Mouse (Mus musculus) WW6 (cell line): Measurements from ENCODE around the gene Slc31a2.
"Not testable (repeated sequence)": the region's sequence is repeated elsewhere in the genome, so short reads cannot be mapped to it uniquely, and the experiment has no call there.

Experiments used
- DNase-seq: peaks from one replicate; pipeline ENCODE4 v3.0.0-alpha.2; 2013; ENCODE audit warnings: low read depth, low spot score

Gene Slc31a2

DNA sequence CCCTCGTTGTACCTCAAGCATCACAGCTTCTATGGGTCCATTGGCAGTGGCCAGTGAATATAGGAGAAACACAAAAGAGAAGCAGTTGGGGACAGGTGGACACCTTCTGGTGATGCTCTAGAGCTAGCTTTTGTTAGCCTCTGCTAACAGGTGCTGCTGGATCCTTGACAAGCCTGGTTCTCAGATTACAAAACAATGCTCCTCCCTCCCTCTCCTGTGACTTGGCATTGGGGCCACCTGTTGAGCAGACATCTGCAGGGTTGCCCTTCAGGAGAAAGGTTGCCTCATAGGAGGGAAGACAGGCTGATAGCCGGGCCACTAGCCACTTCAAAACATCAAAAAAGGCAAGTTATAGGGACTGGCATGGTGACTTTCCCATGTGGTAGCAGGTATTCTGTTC, at the start of gene Slc31a2:
Gene Slc31a2, plus strand, starts transcription at position 287 of the 400 bp plus-strand sequence.
- DNase-seq: no peak

DNA sequence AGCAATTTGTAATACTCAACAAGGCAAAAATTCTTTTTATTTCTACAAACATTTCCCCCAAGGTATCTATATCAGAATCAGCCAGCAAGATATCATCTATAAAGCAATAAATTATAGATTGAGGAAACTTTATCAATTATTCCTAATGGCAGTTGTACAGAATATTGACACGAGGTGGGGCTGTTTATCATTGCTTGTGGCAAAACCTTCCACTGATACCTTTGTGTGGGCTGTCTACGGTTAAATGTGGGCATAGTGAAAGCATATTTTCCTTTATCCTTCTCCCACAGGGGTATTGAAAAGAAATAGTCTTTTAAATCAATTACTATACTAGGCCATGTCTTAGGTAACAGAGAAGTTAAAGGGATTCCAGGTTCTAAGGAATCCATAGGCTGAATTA, 48.9 kb upstream of the Slc31a2 start:
- DNase-seq: no peak

GRCm38 (mm10) chr4:62228391-62228790, 34.0 kb upstream of the Slc31a2 start:
- DNase-seq: no peak

DNA sequence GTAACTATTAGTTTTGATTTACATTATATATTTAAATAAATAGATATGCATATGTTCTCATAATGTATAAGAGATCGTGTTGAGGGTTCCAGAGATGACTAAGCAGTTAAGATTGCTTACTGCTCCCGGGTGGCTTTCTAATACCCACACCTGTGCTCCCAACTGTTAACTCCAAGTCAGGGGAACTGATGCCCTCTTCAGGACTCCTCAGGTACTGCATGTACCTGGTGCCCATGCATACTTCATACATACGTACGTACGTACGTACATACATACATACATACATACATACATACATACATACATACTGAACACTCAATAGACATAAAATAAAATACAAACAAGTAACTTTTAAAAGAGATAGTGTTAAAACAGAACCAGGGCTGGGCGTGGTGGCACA, 32.9 kb upstream of the Slc31a2 start:
- no peak for DNase-seq

DNA sequence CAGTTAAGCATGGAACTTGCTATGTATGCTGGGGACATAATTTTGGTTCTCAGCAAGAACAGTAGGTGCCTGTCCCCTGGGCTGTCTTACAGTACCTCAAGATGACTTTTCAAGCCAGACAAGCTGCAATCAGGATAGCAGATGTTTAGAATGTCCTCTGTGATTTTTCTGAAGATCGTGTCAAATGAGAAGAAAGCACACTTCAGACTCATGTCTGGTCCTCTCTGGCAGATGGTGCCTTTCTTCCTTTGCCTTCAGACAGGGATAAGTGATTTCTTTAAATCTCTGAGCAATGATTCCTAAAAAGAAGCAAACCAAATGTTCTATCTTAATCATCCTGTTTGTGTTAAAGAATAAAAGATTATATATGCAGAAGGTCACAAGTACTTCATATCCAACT, 32.2 kb upstream of the Slc31a2 start:
- no peak for DNase-seq

GRCm38 (mm10) chr4:62230769-62231168, 31.6 kb upstream of the Slc31a2 start, which contains the start of gene Zfp37:
TSS of gene Zfp37 (minus strand) at chr4:62231047.
- no peak for DNase-seq

DNA sequence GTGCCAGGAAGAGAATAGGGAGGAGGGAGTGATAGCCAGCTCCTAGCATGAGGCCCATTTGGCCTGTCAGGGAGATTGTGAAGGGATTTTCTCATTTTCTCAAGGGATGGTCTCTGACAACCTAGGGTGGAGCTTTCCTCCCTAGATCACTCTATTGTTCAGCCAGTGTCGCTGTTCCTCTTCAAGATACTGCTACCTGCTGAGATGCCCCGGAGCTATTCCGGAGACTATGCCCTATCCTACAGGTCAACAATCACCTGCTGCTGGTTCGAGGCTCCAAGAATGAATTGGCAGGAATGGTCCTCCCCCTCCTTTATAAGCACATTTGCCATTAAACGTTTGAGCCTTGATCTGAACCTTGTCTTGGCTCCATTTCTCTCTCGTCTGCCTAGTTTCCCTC, 21.8 kb upstream of the Slc31a2 start:
- no peak for DNase-seq

- no peak for DNase-seq
Measured at GRCm38 (mm10) chr4:62248328-62248727, 14.0 kb upstream of the Slc31a2 start.

DNA sequence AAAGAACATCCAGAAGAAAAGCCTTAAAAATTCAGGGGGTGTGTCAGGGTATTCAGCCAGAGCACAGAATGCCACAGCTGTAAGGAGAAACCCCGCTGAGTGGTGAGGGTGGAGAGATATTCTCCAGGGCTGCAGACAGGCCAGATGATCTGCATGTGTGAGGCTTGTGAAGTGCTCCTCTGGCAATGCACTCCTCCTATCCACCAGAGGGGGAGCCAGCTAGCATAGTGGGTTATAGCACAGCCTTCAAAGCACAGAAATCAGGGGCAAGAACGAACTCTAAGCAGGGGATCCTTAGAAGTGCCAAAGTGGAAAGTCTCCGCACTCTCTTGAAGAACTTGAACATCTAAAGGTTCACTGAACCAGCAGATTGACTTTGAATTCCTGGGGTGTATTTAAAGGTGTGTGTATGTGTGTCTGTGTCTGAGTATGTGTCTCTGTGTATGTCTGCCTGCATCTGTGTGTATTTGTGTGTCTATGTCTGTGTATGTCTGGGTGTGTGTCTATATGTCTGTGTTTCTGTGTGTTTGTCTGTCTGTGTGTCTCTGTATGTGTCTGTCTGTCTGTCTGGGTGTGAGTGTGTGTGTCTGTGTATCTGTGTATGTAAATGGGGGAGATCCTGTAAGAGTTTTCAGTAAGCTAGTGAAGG, 11.3 kb upstream of the Slc31a2 start:
- DNase-seq: no peak

DNA sequence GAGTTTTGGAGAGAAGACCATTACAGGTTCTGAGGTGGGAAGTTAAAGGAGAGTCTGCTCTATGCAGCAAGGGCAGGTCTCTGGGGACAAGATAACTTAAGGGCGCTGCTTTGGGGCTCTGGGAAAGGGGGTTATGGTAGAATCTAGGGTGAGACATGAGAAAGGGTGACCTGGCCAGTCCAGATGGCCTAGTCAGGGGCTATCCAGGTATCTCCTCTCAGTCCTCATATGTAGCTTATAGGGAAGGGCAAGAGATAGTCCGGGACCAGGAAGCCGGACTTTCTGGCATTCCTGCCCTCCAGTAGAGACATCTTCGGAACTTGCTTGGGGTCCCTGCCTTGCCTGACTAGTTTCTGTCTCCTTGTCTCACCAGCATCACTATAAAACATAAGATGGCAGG, 10.6 kb upstream of the Slc31a2 start:
- no peak for DNase-seq

- DNase-seq: no peak
Measured at GRCm38 (mm10) chr4:62254551-62254950, 7.8 kb upstream of the Slc31a2 start.

GRCm38 (mm10) chr4:62256931-62257330, 5.4 kb upstream of the Slc31a2 start:
- DNase-seq: no peak

DNA sequence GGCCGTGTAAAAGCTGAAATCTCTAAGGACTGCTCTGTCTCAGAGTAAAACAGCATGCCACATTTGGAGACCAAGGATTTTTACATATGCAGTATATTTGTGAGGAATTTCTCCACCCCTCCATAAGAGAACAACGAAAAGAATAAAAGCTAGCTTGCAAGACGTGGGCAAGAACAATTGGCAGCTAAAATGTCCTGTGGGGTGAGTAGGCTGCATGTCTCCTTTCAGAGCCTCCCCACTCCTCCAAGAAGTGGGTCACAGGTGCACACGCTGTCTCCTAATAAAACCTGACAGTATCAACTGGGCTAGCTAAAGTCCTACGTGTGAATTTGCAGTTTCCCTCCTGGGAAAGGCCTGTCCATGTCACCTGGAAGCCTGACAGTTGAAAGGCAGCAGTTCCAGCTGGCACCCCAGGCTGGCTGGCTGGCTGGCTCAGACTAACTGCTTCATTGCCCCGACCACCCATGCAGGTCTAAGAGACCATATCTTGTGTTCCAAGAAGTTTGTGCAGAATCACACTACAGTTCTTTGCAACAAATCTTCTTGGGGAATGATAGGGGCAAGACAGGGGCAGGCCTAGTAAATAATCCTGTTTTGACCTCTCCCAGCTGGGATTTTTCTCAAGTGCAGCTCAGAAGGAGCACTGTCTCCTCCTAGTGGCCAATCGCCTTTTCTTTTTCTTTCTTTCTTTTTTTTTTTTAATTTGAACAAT, 927 bp downstream of the Slc31a2 start:
- DNase-seq: no peak

DNA sequence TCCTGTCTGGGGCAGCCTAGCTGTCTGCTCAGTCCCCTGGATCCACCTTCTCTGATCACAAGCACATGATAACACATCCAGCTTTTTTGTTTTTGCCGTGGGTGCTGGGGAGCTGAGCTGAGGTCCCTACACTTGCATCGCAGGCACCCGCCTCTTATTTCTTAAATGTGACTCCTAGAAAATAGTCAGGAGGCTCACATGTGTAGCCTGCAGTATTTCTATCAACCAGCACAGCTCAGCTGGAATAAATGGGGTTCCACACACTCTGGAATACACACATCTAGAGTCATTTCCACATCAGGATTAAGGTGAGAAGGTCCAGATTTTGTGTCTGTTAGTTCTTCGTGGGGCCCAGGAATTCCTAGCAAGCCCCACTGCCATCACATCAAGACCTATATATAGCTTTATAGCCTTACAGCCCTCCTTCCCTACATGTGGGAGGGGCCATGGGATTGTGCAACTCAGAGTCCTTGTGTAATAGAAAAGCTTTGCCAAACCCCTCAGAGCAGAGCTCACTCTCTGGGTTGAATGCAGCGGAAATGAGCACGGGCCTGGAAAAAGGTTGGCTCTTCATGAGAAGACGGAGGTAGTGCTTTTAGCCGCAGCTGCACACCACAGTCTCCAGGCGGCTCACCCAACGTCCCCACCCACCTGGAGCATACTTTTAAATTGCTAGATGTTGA, 2.9 kb downstream of the Slc31a2 start:
- DNase-seq: no peak

DNA sequence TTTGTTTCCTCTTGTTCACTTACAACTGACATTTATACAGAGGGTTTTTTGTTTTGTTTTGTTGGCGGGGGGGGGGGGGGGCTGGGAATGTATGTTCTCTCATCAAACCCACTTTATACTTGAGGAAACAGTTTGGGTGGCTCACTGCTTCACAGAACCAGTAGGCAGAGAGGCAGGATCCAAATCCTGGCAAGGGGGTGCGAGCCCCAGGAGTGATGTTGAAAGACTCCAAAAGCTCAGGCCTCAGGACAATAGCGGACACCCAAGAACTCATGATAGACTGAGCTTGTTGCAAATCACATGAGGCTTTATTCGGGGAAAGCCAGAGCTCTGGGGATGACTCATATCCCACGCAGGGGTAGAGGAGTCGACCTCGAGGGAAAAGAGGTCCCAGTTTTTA, 3.7 kb downstream of the Slc31a2 start:
- DNase-seq: not testable (repeated sequence)

DNA sequence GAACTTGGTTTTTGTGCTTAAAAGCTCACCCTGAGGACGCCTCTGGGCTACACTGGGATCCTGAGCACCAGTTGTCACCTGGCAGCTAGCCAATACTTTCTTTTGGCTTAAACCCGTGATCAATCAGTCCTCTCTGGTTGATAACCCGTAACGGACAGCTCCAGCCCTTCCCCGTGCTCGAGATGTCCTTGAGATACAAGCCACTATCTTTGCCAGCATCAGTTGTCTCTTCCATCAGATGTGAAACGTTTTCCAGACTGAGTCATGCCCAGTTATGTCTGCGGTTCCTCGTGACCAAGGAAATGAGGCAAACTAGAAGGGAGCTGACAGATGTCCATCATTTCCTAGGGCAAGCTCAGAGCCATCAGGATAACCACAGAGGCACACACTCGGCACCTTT, 4.7 kb downstream of the Slc31a2 start:
- no peak for DNase-seq

DNA sequence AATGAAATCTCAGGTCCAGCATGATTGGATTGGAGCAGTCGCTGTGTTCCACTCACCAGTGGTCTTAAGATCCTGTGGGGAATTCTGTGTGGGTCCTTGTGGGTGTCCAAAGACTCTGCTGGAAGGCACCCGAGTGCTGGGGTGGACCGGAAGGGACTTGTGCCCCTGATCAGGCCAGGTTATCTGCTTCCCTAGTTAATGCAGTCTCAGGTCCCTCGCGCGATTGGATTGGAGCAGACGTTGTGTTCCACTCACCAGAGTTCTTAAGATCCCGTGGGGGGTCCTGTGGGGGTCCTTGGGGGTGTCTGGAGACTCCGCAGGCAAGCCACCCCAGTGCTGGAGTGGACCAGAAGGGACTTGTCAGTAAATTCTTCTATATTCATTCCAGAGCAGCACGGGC, 10.3 kb downstream of the Slc31a2 start:
- DNase-seq: no peak

DNA sequence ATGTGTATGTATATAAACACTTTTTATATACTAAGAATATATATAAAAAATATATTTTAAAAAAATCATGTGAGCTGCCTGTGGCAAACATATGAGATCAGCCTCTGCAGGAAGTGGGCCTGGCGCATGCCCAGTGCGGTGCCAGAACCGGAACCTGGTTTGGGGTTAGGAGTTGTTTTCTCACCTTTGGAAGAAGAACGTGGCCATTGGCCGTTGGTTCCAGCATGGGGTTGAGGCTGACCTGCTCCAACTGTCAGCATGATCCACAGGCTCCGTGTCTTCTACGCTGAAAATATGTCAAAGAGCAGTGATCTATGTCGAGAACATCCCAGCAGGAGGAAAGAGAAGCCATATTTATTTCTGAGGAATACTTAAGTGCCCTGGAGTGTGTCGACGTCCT, 11.6 kb downstream of the Slc31a2 start:
- no peak for DNase-seq

GRCm38 (mm10) chr4:62274841-62275536, 12.6 kb downstream of the Slc31a2 start:
- DNase-seq: no peak

DNA sequence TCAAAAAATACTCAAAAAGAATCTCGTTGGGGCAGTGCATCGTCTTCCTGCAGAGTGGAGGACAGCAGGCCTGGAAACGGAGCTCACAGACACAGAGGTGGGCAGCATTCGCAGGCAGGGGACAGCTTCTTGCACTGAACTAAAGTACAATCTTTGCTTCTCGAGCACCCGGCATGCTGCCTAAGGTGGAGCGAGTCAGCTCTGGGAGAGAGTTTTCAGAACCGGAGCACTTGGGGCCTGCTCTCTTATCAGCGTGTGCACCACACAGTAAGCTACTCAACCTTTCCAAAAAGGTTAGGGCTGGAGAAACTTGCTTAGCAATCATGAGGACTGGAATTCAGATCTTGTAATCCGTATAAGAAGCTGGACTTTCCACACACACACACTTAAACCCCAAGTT, 14.3 kb downstream of the Slc31a2 start:
- no peak for DNase-seq

DNA sequence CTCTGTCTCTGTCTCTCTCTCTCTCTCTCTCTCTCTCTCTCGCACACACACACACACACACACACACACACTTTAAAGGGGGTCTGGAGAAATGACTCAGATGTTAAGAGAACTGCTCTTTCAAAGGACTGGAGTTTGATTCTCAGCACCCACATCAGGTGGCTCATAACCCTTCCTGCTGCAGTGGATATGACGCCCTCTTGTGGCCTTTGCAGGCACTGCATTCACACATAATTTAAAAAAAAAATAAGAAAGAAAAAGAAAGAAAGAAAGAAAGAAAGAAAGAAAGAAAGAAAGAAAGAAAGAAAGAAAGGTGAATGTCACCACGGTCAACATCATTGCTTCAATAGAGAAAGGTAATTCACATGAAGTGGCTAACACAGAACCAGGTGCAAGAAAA, 14.9 kb downstream of the Slc31a2 start:
- no peak for DNase-seq

DNA sequence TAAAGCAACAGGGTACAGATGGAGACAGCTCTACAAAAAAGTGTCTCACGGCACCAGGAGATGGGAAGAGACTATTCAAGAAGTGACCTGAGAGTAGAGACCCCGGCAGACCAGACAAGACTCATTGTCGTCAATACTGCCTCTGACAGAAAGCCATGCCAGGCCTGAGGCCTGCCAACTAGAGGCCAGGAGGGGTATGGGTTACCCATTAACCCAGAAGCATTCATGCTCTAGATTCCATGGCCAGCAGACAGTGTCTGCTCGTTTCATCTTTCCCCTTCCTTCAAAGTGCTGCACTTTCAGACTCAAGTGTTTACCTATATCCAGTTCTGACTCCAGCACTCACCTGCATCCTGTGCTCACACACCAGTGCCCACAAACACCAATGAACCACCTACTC, 15.7 kb downstream of the Slc31a2 start:
- no peak for DNase-seq
